Mouse (Mus musculus) cortical plate, adult 2 months (tissue): Measurements from ENCODE around the gene Cpox.

Source experiments
- CTCF ChIP-seq: fragments of 200-500 bp; IDR thresholded peaks from 2 replicates; pipeline ENCODE4 v1.5.1; 2011; ENCODE audit warnings: mild to moderate bottlenecking, control low read depth, low read length; ENCODE audit not compliant: insufficient read depth; ENCODE audit errors: extremely low read depth
- POLR2A ChIP-seq: fragments of 200-500 bp; IDR thresholded peaks from 2 replicates; pipeline ENCODE4 v1.6.1; 2011; ENCODE audit warnings: mild to moderate bottlenecking, low read length, control low read depth; ENCODE audit not compliant: insufficient read depth; ENCODE audit errors: extremely low read depth

GRCm38 (mm10) chr16:58707276-58707905, 37.3 kb downstream of the Cpox start:
- no peak for TF ChIP-seq POLR2A
- no peak for TF ChIP-seq CTCF
